Mouse (Mus musculus) brain, embryonic 14.5 days (tissue): ENCODE data around the gene Ero1l.

Source experiments
- CTCF ChIP-seq: fragments of 200-500 bp; IDR thresholded peaks from 2 replicates; pipeline ENCODE4 v1.5.1; 2012; ENCODE audit warnings: inconsistent platforms, mild to moderate bottlenecking, moderate library complexity, borderline replicate concordance; ENCODE audit not compliant: insufficient read depth, insufficient read length; ENCODE audit errors: extremely low read depth
- POLR2A ChIP-seq: fragments of 200-500 bp; IDR thresholded peaks from 2 replicates; pipeline ENCODE4 v1.6.1; 2012; ENCODE audit warnings: mild to moderate bottlenecking, inconsistent platforms, borderline replicate concordance; ENCODE audit not compliant: poor library complexity, insufficient read depth, insufficient read length, severe bottlenecking; ENCODE audit errors: extremely low read depth

GRCm38 (mm10) chr14:45303939-45304338, 14.6 kb downstream of the Ero1l start:
- TF ChIP-seq POLR2A, result no peak
- TF ChIP-seq CTCF, result no peak
